Mouse (Mus musculus): Measurements from ENCODE around the gene Olfr147. TPM values are rescaled to one million over a fixed set of nuclear protein-coding genes. Genes with fewer than 3 reads are reported as not detected.

Olfr147 gene
- not detected in 2 replicates for polyA plus RNA-seq (2012; ENCODE audit: low replicate concordance)

GRCm38 (mm10) chr9:38401398-38401797 is at the start of gene Olfr147:
Gene Olfr147 (plus strand): TSS chr9:38401698.

GRCm38 (mm10) chr9:38366596-38366995 is 34.9 kb upstream of the Olfr147 start, which contains the start of gene Olfr250:
Gene Olfr250 (plus strand): TSS chr9:38366896.

GRCm38 (mm10) chr9:38376786-38377185 is 24.7 kb upstream of the Olfr147 start, which contains the start of gene Olfr251:
Gene Olfr251 (plus strand): TSS chr9:38377086.

GRCm38 (mm10) chr9:38429155-38429554 is 27.7 kb downstream of the Olfr147 start, which contains the start of gene Olfr901:
Gene Olfr901 (plus strand): TSS chr9:38429455.

GRCm38 (mm10) chr9:38447352-38447751 is 45.9 kb downstream of the Olfr147 start, which contains the start of gene Olfr902:
Gene Olfr902 (plus strand): TSS chr9:38447652.

Other genes starting within 250 kb of the Olfr147 start
- gene Olfr891, start 220.9 kb upstream of the Olfr147 start, polyA plus RNA-seq (2012; ENCODE audit: low replicate concordance) = not detected in 2 replicates
- gene Olfr893, start 193.3 kb upstream of the Olfr147 start, polyA plus RNA-seq (2012; ENCODE audit: low replicate concordance) = not detected in 2 replicates
- not detected in 2 replicates for gene Olfr894, start 183.6 kb upstream of the Olfr147 start, polyA plus RNA-seq (2012; ENCODE audit: low replicate concordance)
- not detected in 2 replicates for gene Olfr143, start 148.9 kb upstream of the Olfr147 start, polyA plus RNA-seq (2012; ENCODE audit: low replicate concordance)
- gene Olfr895, start 133.8 kb upstream of the Olfr147 start, polyA plus RNA-seq (2012; ENCODE audit: low replicate concordance) = not detected in 2 replicates
- not detected in 2 replicates for gene Olfr896-ps1, start 110.6 kb upstream of the Olfr147 start, polyA plus RNA-seq (2012; ENCODE audit: low replicate concordance)
- gene Olfr25, start 72.6 kb upstream of the Olfr147 start, polyA plus RNA-seq (2012; ENCODE audit: low replicate concordance) = not detected in 2 replicates
- not detected in 2 replicates for gene Olfr898, start 53.3 kb upstream of the Olfr147 start, polyA plus RNA-seq (2012; ENCODE audit: low replicate concordance)
- not detected in 2 replicates for gene Olfr250, start 34.8 kb upstream of the Olfr147 start, polyA plus RNA-seq (2012; ENCODE audit: low replicate concordance)
- not detected in 2 replicates for gene Olfr251, start 24.6 kb upstream of the Olfr147 start, polyA plus RNA-seq (2012; ENCODE audit: low replicate concordance)
- not detected in 2 replicates for gene Olfr901, start 27.8 kb downstream of the Olfr147 start, polyA plus RNA-seq (2012; ENCODE audit: low replicate concordance)
- not detected in 2 replicates for gene Olfr902, start 46.0 kb downstream of the Olfr147 start, polyA plus RNA-seq (2012; ENCODE audit: low replicate concordance)
- not detected in 2 replicates for gene Olfr904, start 61.4 kb downstream of the Olfr147 start, polyA plus RNA-seq (2012; ENCODE audit: low replicate concordance)
- not detected in 2 replicates for gene Olfr905, start 69.4 kb downstream of the Olfr147 start, polyA plus RNA-seq (2012; ENCODE audit: low replicate concordance)
- not detected in 2 replicates for gene Olfr906, start 85.4 kb downstream of the Olfr147 start, polyA plus RNA-seq (2012; ENCODE audit: low replicate concordance)
- not detected in 2 replicates for gene Olfr907, start 94.1 kb downstream of the Olfr147 start, polyA plus RNA-seq (2012; ENCODE audit: low replicate concordance)
- gene Olfr911-ps1, start 119.9 kb downstream of the Olfr147 start, polyA plus RNA-seq (2012; ENCODE audit: low replicate concordance) = not detected in 2 replicates
- gene Olfr910, start 136.2 kb downstream of the Olfr147 start, polyA plus RNA-seq (2012; ENCODE audit: low replicate concordance) = 0.08 TPM in 1 of 2 replicates, not detected in the other
- gene Olfr912, start 178.5 kb downstream of the Olfr147 start, polyA plus RNA-seq (2012; ENCODE audit: low replicate concordance) = not detected in 2 replicates
- not detected in 2 replicates for gene Olfr913, start 191.1 kb downstream of the Olfr147 start, polyA plus RNA-seq (2012; ENCODE audit: low replicate concordance)
- not detected in 2 replicates for gene Olfr914, start 203.4 kb downstream of the Olfr147 start, polyA plus RNA-seq (2012; ENCODE audit: low replicate concordance)

All from leukemia stem cell, adult 10-12 weeks (primary cell).